ENCODE assay signal across 8 mouse cellular contexts in genomic region chr9:65555001-65555405, GRCm38 (mm10). TPM values are rescaled to one million over a fixed set of nuclear protein-coding genes. Genes with fewer than 3 reads are reported as not detected.
DNase-seq lines count a peak whose midpoint lies in the region; ATAC-seq and TF ChIP-seq lines count a peak whose summit lies in the region.
"Had no signal": no experiment of that assay in that cellular context is flagged by ENCODE, and none has a peak within 500 bp of the region (broad histone marks: within the 10 kb centered on the region; RNA-seq: fewer than 3 reads in every experiment).

No protein-coding gene starts in this region.

- WGBS in lung, embryonic 14.5 days, result 7% methylated on average over 5 of the region's 5 CpGs
- WGBS in intestine, embryonic 15.5 days, result 9% methylated on average over 5 of the region's 5 CpGs

- H3K27me3 ChIP-seq in lung, embryonic 14.5 days (ENCODE audit: insufficient read depth, low read length), result no peaks in the 10 kb centered on the region
- H3K27me3 ChIP-seq in intestine, embryonic 15.5 days (replicated peaks), result no peaks in the 10 kb centered on the region

- H3K4me3 ChIP-seq in lung, embryonic 14.5 days (ENCODE audit: low read depth, low read length), result no peak overlapping the region
- no peak overlapping the region for H3K4me3 ChIP-seq in intestine, embryonic 15.5 days (replicated peaks)

- TF ChIP-seq CTCF in lung, embryonic 14.5 days (IDR thresholded peaks at IDR 0.05; ENCODE audit: low read depth), result no peak

- H3K36me3 ChIP-seq in lung, embryonic 14.5 days (ENCODE audit: insufficient read depth), result peaks cover 43% of the 10 kb centered on the region
- no peaks in the 10 kb centered on the region for H3K36me3 ChIP-seq in intestine, embryonic 15.5 days

- ATAC-seq in lung, embryonic 14.5 days (ENCODE audit: insufficient read depth), result peak; percentile 69
- ATAC-seq in intestine, embryonic 15.5 days, result peak; percentile 84
- peak; percentile 77 for ATAC-seq in megakaryocyte progenitor cell, adult 5-6 weeks (replicated peaks; ENCODE audit: poor library complexity)

- peak; percentile 80 for DNase-seq in lung, embryonic 14.5 days
- no peak for DNase-seq in lung, adult 18-20 months
- DNase-seq in embryo, embryonic 10 days (ENCODE audit: low spot score), result peak; percentile 70
- no peak for DNase-seq in thymus, postnatal 14 days
- no peak for DNase-seq in frontal cortex, postnatal 10 days (ENCODE audit: low spot score in 2 of 2)

- H3K4me1 ChIP-seq in lung, embryonic 14.5 days (ENCODE audit: insufficient read depth), result peaks cover 33% of the 10 kb centered on the region
- peaks cover 25% of the 10 kb centered on the region for H3K4me1 ChIP-seq in intestine, embryonic 15.5 days (replicated peaks)

- H3K9me3 ChIP-seq in lung, embryonic 14.5 days (ENCODE audit: low read depth, low read length), result no peaks in the 10 kb centered on the region
- no peaks in the 10 kb centered on the region for H3K9me3 ChIP-seq in intestine, embryonic 15.5 days

- H3K27ac ChIP-seq in lung, embryonic 14.5 days (ENCODE audit: low read depth), result peak overlapping the region; percentile 83
- H3K27ac ChIP-seq in intestine, embryonic 15.5 days, result peak overlapping the region; percentile 88

- H3K4me2 ChIP-seq in lung, embryonic 14.5 days, result peak overlapping the region; percentile 31
- peak overlapping the region; percentile 24; the same call in 1 of the 2 replicates for H3K4me2 ChIP-seq in intestine, embryonic 15.5 days (replicated peaks)

- peak overlapping the region; percentile 16; the same call in 1 of the 2 replicates for H3K9ac ChIP-seq in lung, embryonic 14.5 days
- peak overlapping the region; percentile 17; the same call in 1 of the 2 replicates for H3K9ac ChIP-seq in intestine, embryonic 15.5 days

RNA-seq across cellular contexts. Expression of gene Plekho2, which starts 24.8 kb away (rescaled TPM):
- 20.9 and 21.8 TPM in 2 replicates for polyA plus RNA-seq in lung, embryonic 14.5 days (2014; fragmentation: Nextera tagmentation; extraction: Ambion mirVana)
- polyA plus RNA-seq in intestine, embryonic 15.5 days (2015; fragmentation: Nextera tagmentation; extraction: Ambion mirVana), result 11.0 and 11.2 TPM in 2 replicates
- total RNA-seq in megakaryocyte progenitor cell, adult 5-6 weeks (2015), result 17.9 and 19.0 TPM in 2 replicates
- total RNA-seq in megakaryocyte progenitor cell, adult 5-6 weeks (2017), result 12.8 and 15.3 TPM in 2 replicates

RNA-seq across cellular contexts. Expression of gene Pif1, which starts 32.0 kb away (rescaled TPM):
- polyA plus RNA-seq in lung, embryonic 14.5 days (2014; fragmentation: Nextera tagmentation; extraction: Ambion mirVana), result 16.1 and 18.4 TPM in 2 replicates
- 9.1 and 9.6 TPM in 2 replicates for polyA plus RNA-seq in intestine, embryonic 15.5 days (2015; fragmentation: Nextera tagmentation; extraction: Ambion mirVana)
- 8.1 and 8.4 TPM in 2 replicates for total RNA-seq in megakaryocyte progenitor cell, adult 5-6 weeks (2015)
- total RNA-seq in megakaryocyte progenitor cell, adult 5-6 weeks (2017), result 12.0 and 14.5 TPM in 2 replicates

RNA-seq across cellular contexts. Expression of gene Ankdd1a, which starts 35.0 kb away (rescaled TPM):
- polyA plus RNA-seq in lung, embryonic 14.5 days (2014; fragmentation: Nextera tagmentation; extraction: Ambion mirVana), result 0.12 TPM in 1 of 2 replicates, not detected in the other
- polyA plus RNA-seq in intestine, embryonic 15.5 days (2015; fragmentation: Nextera tagmentation; extraction: Ambion mirVana), result not detected in 2 replicates
- total RNA-seq in megakaryocyte progenitor cell, adult 5-6 weeks (2015), result not detected in 2 replicates
- not detected in 2 replicates for total RNA-seq in megakaryocyte progenitor cell, adult 5-6 weeks (2017)
- polyA plus RNA-seq: heart, postnatal 0 days had no signal

Comparison
In these comparisons a context has a peak if more than half of its experiments do, and no peak if none do; other contexts are left out.
1. DNase-seq: peak in lung, embryonic 14.5 days (single experiment) and embryo, embryonic 10 days (single experiment); none in lung, adult 18-20 months (0 of 2), thymus, postnatal 14 days (single experiment) and frontal cortex, postnatal 10 days (0 of 2).
2. Peak in every context shown above with its lines, with median percentiles within 50 percentile points of each other: ATAC-seq.